ENCODE assay signal across 8 mouse cellular contexts in the genomic region with DNA sequence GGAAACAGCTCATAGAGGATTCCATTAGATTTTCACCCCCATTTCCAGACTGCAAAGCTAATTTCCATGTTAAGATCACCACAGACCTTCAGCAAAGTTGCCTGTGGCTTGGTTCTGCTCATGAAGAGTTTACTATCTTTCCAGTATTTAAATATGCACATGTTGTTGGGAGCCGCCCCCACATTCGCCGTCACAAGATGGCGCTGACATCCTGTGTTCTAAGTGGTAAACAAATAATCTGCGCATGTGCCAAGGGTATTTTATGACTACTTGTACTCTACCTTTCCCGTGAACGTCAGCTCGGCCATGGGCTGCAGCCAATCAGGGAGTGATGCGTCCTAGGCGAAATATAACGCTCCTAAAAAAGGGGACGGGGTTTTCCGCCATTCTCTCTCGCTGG.
DNase-seq lines count a peak whose midpoint lies in the region; ATAC-seq and TF ChIP-seq lines count a peak whose summit lies in the region.
"Not testable (repeated sequence)": the region's sequence is repeated elsewhere in the genome, so short reads cannot be mapped to it uniquely, and the experiment has no call there.

No protein-coding gene starts in this region.

- H3K4me3 ChIP-seq in hindbrain, postnatal 0 days (ENCODE audit: low read length); midbrain, embryonic 14.5 days (replicated peaks; ENCODE audit: low read depth, low read length); thymus, adult 2 months (ENCODE audit: control insufficient read depth, insufficient read depth, low read length): not testable (repeated sequence)
- H3K4me3 ChIP-seq in liver, embryonic 13.5 days (replicated peaks): 0 out of 2 replicates have a peak overlapping the region, but pooled peaks have one; percentile 10

- not testable (repeated sequence) for H3K27ac ChIP-seq in hindbrain, postnatal 0 days; liver, embryonic 13.5 days; midbrain, embryonic 14.5 days (replicated peaks; ENCODE audit: low read depth, low read length); thymus, adult 2 months (ENCODE audit: control insufficient read depth, insufficient read depth, low read length)

- TF ChIP-seq CTCF in hindbrain, postnatal 0 days (IDR thresholded peaks at IDR 0.05; ENCODE audit: low read depth): peak; percentile 46
- TF ChIP-seq CTCF in thymus, adult 2 months (IDR thresholded peaks at IDR 0.05; ENCODE audit: borderline replicate concordance, control insufficient read depth, extremely low read depth, insufficient read depth, low read length, poor library complexity): not testable (repeated sequence)

- not testable (repeated sequence) for H3K9me3 ChIP-seq in hindbrain, postnatal 0 days (ENCODE audit: low read length); liver, embryonic 13.5 days (replicated peaks); midbrain, embryonic 14.5 days (ENCODE audit: control insufficient read depth, low read length)

- not testable (repeated sequence) for H3K9ac ChIP-seq in hindbrain, postnatal 0 days (replicated peaks; ENCODE audit: low read length); liver, embryonic 13.5 days; midbrain, embryonic 14.5 days (replicated peaks; ENCODE audit: low read length)

- ATAC-seq in granulocyte monocyte progenitor cell, adult 5-6 weeks (replicated peaks; ENCODE audit: poor library complexity, severe bottlenecking): peak; percentile 66
- peak; percentile 72; the same call in 1 of the 2 replicates for ATAC-seq in hindbrain, postnatal 0 days
- peak; percentile 53; the same call in 1 of the 2 replicates for ATAC-seq in liver, embryonic 13.5 days (ENCODE audit: low read depth)
- ATAC-seq in midbrain, embryonic 14.5 days (ENCODE audit: low FRiP score, low TSS enrichment): peak; percentile 49; the same call in 1 of the 2 replicates

- not testable (repeated sequence) for TF ChIP-seq POLR2A in thymus, adult 2 months (IDR thresholded peaks at IDR 0.05; ENCODE audit: control insufficient read depth, extremely low read depth, insufficient read depth, low read length, poor library complexity)

- peak; percentile 31 for DNase-seq in adrenal gland, adult 2 months
- peak; percentile 16 for DNase-seq in embryo, embryonic 11 days
- peak; percentile 34 for DNase-seq in hindbrain, postnatal 0 days (ENCODE audit: low spot score)
- DNase-seq in layer of hippocampus, adult 8-10 months (ENCODE audit: low spot score in 2 of 2): peak; percentile 21 to 43
- not testable (repeated sequence) for DNase-seq in liver, embryonic 13.5 days
- peak; percentile 51 for DNase-seq in midbrain, embryonic 14.5 days
- peak; percentile 9 for DNase-seq in thymus, adult 2 months

- H3K36me3 ChIP-seq in hindbrain, postnatal 0 days (ENCODE audit: insufficient read depth, low read length); liver, embryonic 13.5 days; midbrain, embryonic 14.5 days (ENCODE audit: control insufficient read depth, insufficient read depth, low read length); thymus, adult 2 months (ENCODE audit: control insufficient read depth, insufficient read depth, low read length): not testable (repeated sequence)

- not testable (repeated sequence) for H3K4me2 ChIP-seq in hindbrain, postnatal 0 days (ENCODE audit: low read depth, low read length); liver, embryonic 13.5 days; midbrain, embryonic 14.5 days (ENCODE audit: low read length)

- H3K4me1 ChIP-seq in hindbrain, postnatal 0 days (ENCODE audit: insufficient read depth, low read length); liver, embryonic 13.5 days (replicated peaks); midbrain, embryonic 14.5 days (ENCODE audit: control insufficient read depth, insufficient read depth, low read length); thymus, adult 2 months (replicated peaks; ENCODE audit: control insufficient read depth, insufficient read depth, low read length): not testable (repeated sequence)

- H3K27me3 ChIP-seq in hindbrain, postnatal 0 days (ENCODE audit: insufficient read depth, low read length); liver, embryonic 13.5 days; midbrain, embryonic 14.5 days (ENCODE audit: control insufficient read depth, insufficient read depth, low read length); thymus, adult 2 months (ENCODE audit: control insufficient read depth, insufficient read depth, low read length): not testable (repeated sequence)

- 15% methylated on average over 5 of the region's 14 CpGs for WGBS in hindbrain, postnatal 0 days
- 23% methylated on average over 5 of the region's 14 CpGs for WGBS in liver, embryonic 13.5 days (ENCODE audit: insufficient replicate concordance)
- 21% methylated on average over 5 of the region's 14 CpGs for WGBS in midbrain, embryonic 14.5 days
- WGBS in thymus, adult 2 months: 39% methylated on average over 5 of the region's 14 CpGs
